Mouse (Mus musculus): Measurements from ENCODE around the gene Dynlrb2. TPM values are rescaled to one million over a fixed set of nuclear protein-coding genes. Genes with fewer than 3 reads are reported as not detected.

Dynlrb2 gene
- not detected for polyA plus RNA-seq (2014; fragmentation: Illumina TruSeq; extraction: RNeasy Lipid Tissue Mini Kit (QIAGEN cat#74804); ENCODE audit: low read depth, low replicate concordance)

DNA sequence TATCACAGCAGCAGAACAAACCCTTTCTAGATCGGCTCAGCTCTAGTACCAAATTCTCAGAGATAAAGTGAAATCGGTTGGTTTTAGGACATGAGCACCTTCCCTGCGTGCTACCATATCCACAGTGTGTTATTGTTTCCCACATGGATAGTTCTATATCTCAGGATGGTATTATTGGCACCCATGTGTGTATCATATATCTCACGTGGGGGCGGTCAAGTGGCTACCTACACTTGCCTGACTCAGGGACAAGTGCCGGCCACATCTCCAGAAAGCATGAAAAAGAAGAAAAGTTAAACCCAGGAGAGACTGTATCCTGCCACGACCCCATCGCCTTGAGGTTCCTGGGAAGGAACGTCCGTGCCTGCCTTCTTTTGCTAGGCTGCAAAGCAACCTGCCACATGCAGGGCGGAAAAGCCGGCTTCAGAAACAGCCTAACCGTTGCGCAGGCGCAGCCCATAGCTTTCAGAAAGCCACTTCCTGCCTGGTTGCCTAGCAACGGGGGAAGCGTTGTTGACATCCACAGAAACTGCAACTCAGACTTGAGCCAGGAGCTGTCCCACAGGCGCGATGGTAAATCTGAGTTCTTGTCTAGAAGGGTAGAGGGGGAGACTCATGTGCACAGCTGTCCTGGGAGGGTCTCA, at the start of gene Dynlrb2:
Gene Dynlrb2, plus strand, starts transcription at position 498 of the 644 bp plus-strand sequence.

Other genes with a start within 250 kb of the Dynlrb2 start
- not detected for gene Cdyl2, start 228.0 kb downstream of the Dynlrb2 start, polyA plus RNA-seq (2014; fragmentation: Illumina TruSeq; extraction: RNeasy Lipid Tissue Mini Kit (QIAGEN cat#74804); ENCODE audit: low read depth, low replicate concordance)

Measured in kidney, adult 10 weeks (tissue).